Mouse (Mus musculus) lung, adult 2 months (tissue): ENCODE measurements around the gene Mgst3.

Experiments used
- CTCF ChIP-seq: fragments of 200-500 bp; IDR thresholded peaks from 2 replicates; pipeline ENCODE4 v1.5.1; 2011; ENCODE audit warnings: mild to moderate bottlenecking, low read length, control low read depth; ENCODE audit not compliant: insufficient read depth
- POLR2A ChIP-seq: fragments of 200-500 bp; IDR thresholded peaks from 2 replicates; pipeline ENCODE4 v1.6.1; 2011; ENCODE audit warnings: low read depth, mild to moderate bottlenecking, control low read depth, low read length, borderline replicate concordance; ENCODE audit errors: extremely low read depth

- TF ChIP-seq POLR2A (no peak), CTCF (no peak)
Measured at GRCm38 (mm10) chr1:167436186-167436975, 42.7 kb upstream of the Mgst3 start.
